Mouse (Mus musculus) forebrain, embryonic 12.5 days (tissue): ENCODE measurements around the gene Ptms. TPM values are rescaled to one million over a fixed set of nuclear protein-coding genes. Genes with fewer than 3 reads are reported as not detected.

ENCODE experiments used
- ATAC-seq: fragments of 200-750 bp; cut with Nextera tagmentation; 2 replicates; pipeline ENCODE4 v1.8.0; 2017; ENCODE audit warnings: moderate TSS enrichment; ENCODE audit not compliant: low FRiP score
- H3K27ac ChIP-seq: fragments of 300-500 bp; sonication (generic); 2 replicates; pipeline ENCODE4 v1.5.1; 2016; ENCODE audit warnings: mild to moderate bottlenecking
- H3K27me3 ChIP-seq: fragments of 300-500 bp; sonication (generic); 2 replicates; pipeline ENCODE4 v1.6.1; 2016; ENCODE audit warnings: mild to moderate bottlenecking
- H3K36me3 ChIP-seq: fragments of 300-500 bp; sonication (generic); replicated peaks from 2 replicates; pipeline ENCODE4 v1.6.1; 2016; ENCODE audit warnings: mild to moderate bottlenecking
- H3K4me1 ChIP-seq: fragments of 300-500 bp; sonication (generic); 2 replicates; pipeline ENCODE4 v1.6.1; 2016
- H3K4me2 ChIP-seq: fragments of 300-500 bp; sonication (generic); 2 replicates; pipeline ENCODE4 v1.6.1; 2016; ENCODE audit warnings: mild to moderate bottlenecking, moderate library complexity
- H3K4me3 ChIP-seq: fragments of 300-500 bp; sonication (generic); replicated peaks from 2 replicates; pipeline ENCODE4 v1.5.1; 2016; ENCODE audit warnings: mild to moderate bottlenecking
- H3K9ac ChIP-seq: fragments of 300-500 bp; sonication (generic); 2 replicates; pipeline ENCODE4 v1.6.1; 2016; ENCODE audit warnings: mild to moderate bottlenecking
- H3K9me3 ChIP-seq: fragments of 300-500 bp; sonication (generic); 2 replicates; pipeline ENCODE4 v1.6.1; 2016
- WGBS: fragments of 180-500 bp; shearing (Covaris S2); methylation state at CpG from one replicate; pipeline ENCODE4 v1.1.7; 2016; 5-methylcytosine and 5-hydroxymethylcytosine counted together
- polyA plus RNA-seq: library from polyadenylated mRNA; unstranded; fragments of >200 nt; fragmentation: Nextera tagmentation; extraction: Ambion mirVana; gene quantifications from 2 replicates; pipeline ENCODE4 v1.2.1, GENCODE M21; 2016

Ptms gene
- polyA plus RNA-seq, 1 experiment from 2014 or later, result 526 TPM

GRCm38 (mm10) chr6:124913214-124913613, 6.7 kb downstream of the Ptms start:
- 76% methylated on average over 6 of the region's 6 CpGs for WGBS
- peaks cover 55% of the 10 kb centered on the region for H3K4me1 ChIP-seq

GRCm38 (mm10) chr6:124911533-124912218, 8.2 kb downstream of the Ptms start, which contains the start of gene Lag3:
Gene Lag3 (minus strand): TSS chr6:124911705.
- Histone ChIP-seq H3K4me1 (peaks cover 53% of the 10 kb centered on the region), H3K9me3 (no peaks in the 10 kb centered on the region), H3K36me3 (peaks cover 29% of the 10 kb centered on the region), H3K4me3 (no peak within 1 kb of the TSS), H3K27ac (peak within 1 kb of the TSS; percentile 31; the same call in 1 of the 2 replicates), H3K4me2 (peak within 1 kb of the TSS; percentile 22; the same call in 1 of the 2 replicates), H3K27me3 (peaks cover 32% of the 10 kb centered on the region), H3K9ac (peak within 1 kb of the TSS; percentile 44; the same call in 1 of the 2 replicates)
- WGBS, result 22% methylated on average over 8 of the region's 13 CpGs
- no peak for ATAC-seq

More at GRCm38 (mm10) chr6:124913214-124913613, 6.7 kb downstream of the Ptms start:
- peaks cover 30% of the 10 kb centered on the region for H3K27me3 ChIP-seq
- ATAC-seq, result no peak
- no peaks in the 10 kb centered on the region for H3K9me3 ChIP-seq
- no peak overlapping the region for H3K4me2 ChIP-seq
- H3K36me3 ChIP-seq, result peaks cover 29% of the 10 kb centered on the region
- H3K4me3 ChIP-seq, result no peak overlapping the region
- H3K9ac ChIP-seq, result no peak overlapping the region
- no peak overlapping the region for H3K27ac ChIP-seq

GRCm38 (mm10) chr6:124910032-124910431, 9.9 kb downstream of the Ptms start:
- no peak overlapping the region for H3K27ac ChIP-seq
- H3K36me3 ChIP-seq, result peaks cover 28% of the 10 kb centered on the region
- peak overlapping the region; percentile 44; the same call in 1 of the 2 replicates for H3K9ac ChIP-seq
- H3K4me1 ChIP-seq, result peaks cover 43% of the 10 kb centered on the region
- peaks cover 32% of the 10 kb centered on the region for H3K27me3 ChIP-seq
- 3% methylated on average over 32 of the region's 32 CpGs for WGBS
- ATAC-seq, result peak; percentile 15; the same call in 1 of the 2 replicates
- no peaks in the 10 kb centered on the region for H3K9me3 ChIP-seq
- H3K4me3 ChIP-seq, result peak overlapping the region; percentile 16; the same call in 1 of the 2 replicates
- H3K4me2 ChIP-seq, result peak overlapping the region; percentile 43

- H3K9me3 ChIP-seq, result no peaks in the 10 kb centered on the region
- H3K4me1 ChIP-seq, result peaks cover 45% of the 10 kb centered on the region
- H3K4me3 ChIP-seq, result no peak overlapping the region
- H3K36me3 ChIP-seq, result peaks cover 5% of the 10 kb centered on the region
- no peak for ATAC-seq
- peaks cover 32% of the 10 kb centered on the region for H3K27me3 ChIP-seq
- no peak overlapping the region for H3K4me2 ChIP-seq
- H3K27ac ChIP-seq, result no peak overlapping the region
- no peak overlapping the region for H3K9ac ChIP-seq
- WGBS, result 85% methylated on average over 1 of the region's 1 CpGs
These were observed 12.1 kb downstream of the Ptms start for GRCm38 (mm10) chr6:124907767-124908166.

- Histone ChIP-seq H3K9me3 (no peaks in the 10 kb centered on the region), H3K4me2 (peak overlapping the region; percentile 70), H3K27ac (peak overlapping the region; percentile 99), H3K27me3 (peaks cover 17% of the 10 kb centered on the region), H3K36me3 (no peaks in the 10 kb centered on the region), H3K9ac (peak overlapping the region; percentile 78), H3K4me1 (peaks cover 30% of the 10 kb centered on the region), H3K4me3 (peak overlapping the region; percentile 45)
- 22% methylated on average over 15 of the region's 16 CpGs for WGBS
- no peak for ATAC-seq
These were observed 14.7 kb downstream of the Ptms start for GRCm38 (mm10) chr6:124904991-124905860.

GRCm38 (mm10) chr6:124904161-124904981, 15.5 kb downstream of the Ptms start:
- H3K4me1 ChIP-seq, result peaks cover 23% of the 10 kb centered on the region
- peak overlapping the region; percentile 99 for H3K27ac ChIP-seq
- no peaks in the 10 kb centered on the region for H3K36me3 ChIP-seq
- peak; percentile 76 for ATAC-seq
- H3K4me3 ChIP-seq, result peak overlapping the region; percentile 45
- H3K4me2 ChIP-seq, result peak overlapping the region; percentile 70
- no peaks in the 10 kb centered on the region for H3K9me3 ChIP-seq
- H3K9ac ChIP-seq, result peak overlapping the region; percentile 78
- H3K27me3 ChIP-seq, result peaks cover 10% of the 10 kb centered on the region
- WGBS, result 5% methylated on average over 24 of the region's 24 CpGs

- peaks cover 6% of the 10 kb centered on the region for H3K27me3 ChIP-seq
- H3K9ac ChIP-seq, result peak overlapping the region; percentile 78
- no peaks in the 10 kb centered on the region for H3K9me3 ChIP-seq
- H3K36me3 ChIP-seq, result no peaks in the 10 kb centered on the region
- ATAC-seq, result peak; percentile 86
- H3K4me1 ChIP-seq, result peaks cover 23% of the 10 kb centered on the region
- H3K4me3 ChIP-seq, result peak overlapping the region; percentile 45
- 0% methylated on average over 23 of the region's 23 CpGs for WGBS
- peak overlapping the region; percentile 99 for H3K27ac ChIP-seq
- peak overlapping the region; percentile 70 for H3K4me2 ChIP-seq
These were observed 16.2 kb downstream of the Ptms start for GRCm38 (mm10) chr6:124903580-124904151.

GRCm38 (mm10) chr6:124901851-124902250, 18.1 kb downstream of the Ptms start:
- no peak for ATAC-seq
- Histone ChIP-seq H3K27ac (no peak overlapping the region), H3K9ac (no peak overlapping the region), H3K4me3 (no peak overlapping the region), H3K4me1 (peaks cover 23% of the 10 kb centered on the region), H3K9me3 (no peaks in the 10 kb centered on the region), H3K36me3 (no peaks in the 10 kb centered on the region), H3K4me2 (no peak overlapping the region), H3K27me3 (no peaks in the 10 kb centered on the region)

- Histone ChIP-seq H3K4me3 (no peak overlapping the region), H3K27me3 (no peaks in the 10 kb centered on the region), H3K27ac (no peak overlapping the region), H3K9me3 (no peaks in the 10 kb centered on the region), H3K4me1 (peaks cover 23% of the 10 kb centered on the region), H3K4me2 (no peak overlapping the region), H3K9ac (no peak overlapping the region), H3K36me3 (no peaks in the 10 kb centered on the region)
- WGBS, result 68% methylated on average over 10 of the region's 10 CpGs
- ATAC-seq, result no peak
These were observed 19.0 kb downstream of the Ptms start for GRCm38 (mm10) chr6:124900801-124901480.

GRCm38 (mm10) chr6:124900056-124900800, 19.7 kb downstream of the Ptms start:
- Histone ChIP-seq H3K9me3 (no peaks in the 10 kb centered on the region), H3K9ac (no peak overlapping the region), H3K27me3 (no peaks in the 10 kb centered on the region), H3K4me3 (no peak overlapping the region), H3K4me2 (no peak overlapping the region), H3K36me3 (no peaks in the 10 kb centered on the region), H3K4me1 (peaks cover 21% of the 10 kb centered on the region), H3K27ac (no peak overlapping the region)
- WGBS, result 52% methylated on average over 8 of the region's 8 CpGs
- ATAC-seq, result no peak
